Mouse (Mus musculus): ENCODE measurements around the gene Gm49387. TPM values are rescaled to one million over a fixed set of nuclear protein-coding genes. Genes with fewer than 3 reads are reported as not detected.
"Not testable (repeated sequence)": the region's sequence is repeated elsewhere in the genome, so short reads cannot be mapped to it uniquely, and the experiment has no call there.

Gene Gm49387
- total RNA-seq, 2 experiments from 2014 or later, result not detected

DNA sequence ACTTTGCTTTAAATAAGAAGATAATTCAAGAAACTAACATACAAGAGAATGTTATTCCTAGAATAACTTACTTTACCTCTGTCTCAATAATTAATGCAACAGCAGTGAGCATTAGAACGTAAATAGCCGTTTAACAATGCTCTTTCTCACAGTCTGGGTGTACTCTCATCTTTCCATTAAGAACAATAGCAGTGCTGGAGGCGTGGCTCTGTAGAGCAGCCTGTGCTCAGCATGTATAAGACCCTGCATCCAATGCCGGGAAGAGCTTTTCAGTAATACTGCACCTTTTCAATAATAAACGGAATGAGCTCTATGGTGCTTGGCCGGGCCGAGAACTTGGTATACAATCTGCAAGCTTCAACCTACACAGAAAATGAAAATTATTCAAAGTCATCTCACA lies 10.0 kb downstream of the Gm49387 start:
- no peak for DNase-seq

- DNase-seq, result no peak
These were observed 17.9 kb downstream of the Gm49387 start for GRCm38 (mm10) chr14:31622748-31623147.

- DNase-seq, result no peak
These were observed 20.0 kb downstream of the Gm49387 start for GRCm38 (mm10) chr14:31620591-31621223.

GRCm38 (mm10) chr14:31617997-31618396 lies 22.7 kb downstream of the Gm49387 start:
- DNase-seq, result no peak

DNA sequence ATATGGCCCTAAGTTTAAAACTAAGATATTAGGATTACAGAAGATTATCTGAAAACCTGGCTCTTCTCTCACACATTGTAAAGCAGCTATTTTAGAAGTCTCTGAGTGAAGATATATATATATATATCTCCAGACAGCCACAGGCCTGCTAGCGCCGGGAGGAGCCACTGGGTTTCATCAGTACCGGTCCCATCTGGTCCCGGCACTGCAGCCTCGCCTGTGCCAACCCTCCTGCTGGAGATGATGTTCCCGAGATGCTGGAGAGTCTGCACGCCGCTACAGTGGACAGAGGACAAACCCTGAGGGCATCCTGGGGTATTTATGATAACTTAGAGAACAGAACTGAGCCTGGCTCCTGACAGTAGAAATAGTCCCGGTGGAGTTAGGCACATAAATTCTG lies 23.5 kb downstream of the Gm49387 start:
- DNase-seq, result peak in 1 of 2 experiments; percentile 3

DNA sequence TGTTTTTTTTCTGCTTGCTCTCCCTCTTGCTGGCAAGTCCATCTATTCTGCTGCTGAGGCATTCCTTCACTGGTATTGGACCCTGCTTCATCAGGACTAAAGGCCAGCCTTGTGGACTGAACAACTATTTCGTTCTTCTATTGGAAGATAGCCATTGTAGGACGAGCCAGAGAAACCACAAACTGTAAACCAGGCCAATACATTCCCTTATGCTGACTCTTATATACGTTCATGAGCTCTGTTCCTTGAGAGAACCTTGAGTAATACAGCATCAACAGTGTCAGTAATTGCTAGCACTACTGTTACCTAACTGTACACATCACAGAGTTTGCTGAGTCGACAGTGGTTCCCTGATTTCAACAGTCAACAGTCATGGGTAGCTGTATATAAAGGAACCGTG lies 27.0 kb downstream of the Gm49387 start:
- DNase-seq, result no peak

- DNase-seq, result no peak
These were observed 28.7 kb downstream of the Gm49387 start for GRCm38 (mm10) chr14:31611986-31612385.

DNA sequence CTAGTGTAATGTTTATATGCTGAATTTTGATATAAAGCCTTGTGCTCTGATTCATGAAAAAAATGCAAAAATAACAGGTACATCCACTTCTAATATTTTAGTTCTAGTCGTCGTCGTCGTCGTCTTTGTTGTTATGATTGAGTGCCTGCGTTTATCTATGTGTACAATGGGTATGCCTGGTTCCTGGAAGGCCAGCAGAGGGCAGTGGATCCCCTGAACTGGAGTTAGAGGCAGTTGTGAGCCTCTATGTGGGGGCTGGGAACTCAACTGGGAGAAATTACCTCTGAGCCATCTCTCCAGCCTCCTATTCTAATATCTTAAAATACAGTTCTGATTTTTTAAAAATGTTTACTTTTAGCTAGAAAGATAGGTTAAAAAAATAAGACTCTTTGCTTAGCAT lies 35.2 kb downstream of the Gm49387 start:
- DNase-seq, result no peak

DNA sequence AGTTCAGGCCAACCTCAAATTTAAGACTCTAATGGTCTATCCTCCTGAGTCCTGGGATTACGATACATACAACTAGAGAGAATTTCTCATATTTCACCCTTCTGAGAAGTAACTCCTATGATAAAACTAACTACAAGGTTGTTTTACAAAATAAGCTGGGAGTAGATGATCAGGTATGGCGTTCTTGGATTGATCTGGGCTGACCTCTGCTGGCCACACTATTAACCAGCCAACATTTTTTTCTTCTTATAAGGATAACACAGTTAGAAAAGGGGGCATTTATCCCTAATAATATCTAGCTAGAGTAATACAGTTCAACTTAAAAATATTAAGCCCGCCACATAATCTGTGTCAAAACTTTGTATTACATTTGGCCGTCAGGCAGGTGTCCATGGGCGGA lies 35.8 kb downstream of the Gm49387 start:
- no peak for DNase-seq

DNA sequence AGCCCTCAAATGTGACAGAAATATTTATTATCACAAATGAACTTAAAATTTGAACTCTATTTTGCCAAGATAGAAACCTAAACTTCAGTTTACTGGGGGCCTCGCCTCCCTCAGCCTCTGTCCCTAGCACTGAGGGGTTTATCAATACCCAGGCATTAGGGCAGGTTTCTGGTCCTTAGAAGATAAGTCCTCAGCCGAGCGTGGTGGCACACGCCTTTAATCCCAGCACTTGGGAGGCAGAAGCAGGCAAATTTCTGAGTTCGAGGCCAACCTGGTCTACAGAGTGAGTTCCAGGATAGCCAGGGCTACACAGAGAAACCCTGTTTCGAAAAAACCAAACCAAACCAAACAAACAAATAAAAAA lies 38.1 kb downstream of the Gm49387 start:
- DNase-seq, result not testable (repeated sequence)

DNA sequence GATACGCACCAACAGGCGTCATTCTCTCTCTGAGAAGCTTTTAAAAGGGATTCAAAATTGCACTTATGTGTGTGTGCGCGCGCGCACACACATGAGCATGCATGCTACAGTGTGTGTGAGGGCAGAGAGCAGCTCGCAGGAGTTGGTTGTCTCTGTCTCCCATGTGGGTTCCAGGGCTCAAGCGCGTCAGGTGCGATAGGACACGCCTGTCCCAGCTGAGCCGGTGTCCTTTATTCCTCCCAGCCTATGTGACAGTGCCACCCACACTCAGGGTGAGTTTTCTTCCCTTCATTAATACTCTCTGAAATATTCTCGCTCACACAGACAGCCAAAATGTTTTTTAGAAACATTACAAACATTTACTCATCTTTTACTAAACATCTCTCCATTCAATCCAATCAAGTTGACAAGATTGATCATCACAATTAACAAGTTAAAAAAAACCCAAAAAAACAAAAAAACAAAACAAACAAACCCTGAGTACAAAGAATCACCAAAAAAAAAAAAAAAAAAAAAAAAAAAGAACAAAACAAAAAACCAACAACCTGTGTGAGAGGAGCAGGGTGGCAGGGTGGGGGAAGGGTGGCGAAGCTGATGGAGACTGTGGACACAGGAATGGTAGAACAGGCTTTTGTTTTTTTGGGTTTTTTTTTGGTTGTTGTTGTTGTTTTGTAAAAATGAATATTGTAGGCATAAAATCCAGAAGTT lies 38.6 kb downstream of the Gm49387 start:
- no peak for DNase-seq

DNA sequence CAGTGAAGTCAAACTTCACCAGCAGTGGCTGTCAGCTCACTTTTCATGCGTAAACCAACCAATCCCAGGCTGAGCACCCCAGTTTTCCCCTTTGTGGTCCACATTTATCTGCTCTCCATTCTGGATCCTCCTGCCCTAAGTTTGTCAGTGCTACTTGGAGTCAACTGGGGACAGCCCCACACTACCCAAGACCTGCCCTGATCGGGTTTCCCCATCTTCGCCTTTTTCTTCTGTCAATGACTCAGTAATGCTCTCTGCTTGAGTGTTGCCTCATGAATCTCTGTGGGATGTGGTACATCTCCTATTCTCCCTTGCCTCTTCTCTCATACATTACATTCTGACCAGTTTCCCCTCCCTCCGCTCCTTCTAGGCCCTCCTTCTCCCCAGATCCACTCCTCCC lies 43.2 kb downstream of the Gm49387 start:
- DNase-seq, result no peak

- DNase-seq, result no peak
These were observed 44.3 kb downstream of the Gm49387 start for GRCm38 (mm10) chr14:31596408-31596807.

DNA sequence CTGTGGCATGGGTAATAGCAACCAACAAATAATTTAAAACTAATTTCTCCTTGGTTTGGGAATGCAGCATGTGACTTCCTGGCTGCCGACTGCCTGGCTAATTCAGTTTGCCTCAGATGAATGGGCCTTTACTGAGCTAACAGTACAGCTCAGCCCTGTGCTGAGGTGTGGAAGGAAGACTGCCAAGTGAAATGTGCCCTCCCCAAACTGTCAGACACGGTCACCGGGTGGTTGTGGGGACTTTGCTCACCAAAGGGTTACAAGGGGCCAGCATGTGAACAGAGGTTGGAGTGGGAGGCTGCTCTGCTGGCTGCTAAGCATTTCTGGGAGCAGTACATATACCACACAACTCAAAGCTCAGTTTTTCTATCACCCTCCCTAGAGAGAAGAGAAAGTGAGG lies 46.0 kb downstream of the Gm49387 start:
- no peak for DNase-seq

DNA sequence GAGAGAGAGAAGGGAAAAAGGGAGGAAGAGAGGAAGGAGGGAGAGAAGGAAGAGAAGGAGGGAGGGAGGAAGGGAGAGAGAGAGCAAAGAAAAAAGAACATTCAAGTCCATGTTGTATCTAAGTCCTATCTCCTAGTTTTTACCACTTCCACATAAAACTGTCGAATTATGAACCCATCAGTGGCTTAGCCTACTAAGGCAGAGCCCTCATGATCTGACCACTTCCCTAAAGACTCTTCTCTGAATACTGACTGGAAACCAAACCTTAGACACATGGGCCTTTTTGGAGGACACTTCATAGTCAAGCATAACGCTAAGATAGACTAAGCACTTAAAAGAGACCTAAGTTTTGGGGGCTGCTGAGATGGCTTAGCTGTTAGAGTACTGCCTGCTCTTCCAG lies 47.6 kb downstream of the Gm49387 start:
- no peak for DNase-seq

- DNase-seq, result no peak
These were observed 49.4 kb downstream of the Gm49387 start, which contains the start of gene Colq for GRCm38 (mm10) chr14:31591243-31591642. Colq (minus strand) TSS chr14:31591343.

DNA sequence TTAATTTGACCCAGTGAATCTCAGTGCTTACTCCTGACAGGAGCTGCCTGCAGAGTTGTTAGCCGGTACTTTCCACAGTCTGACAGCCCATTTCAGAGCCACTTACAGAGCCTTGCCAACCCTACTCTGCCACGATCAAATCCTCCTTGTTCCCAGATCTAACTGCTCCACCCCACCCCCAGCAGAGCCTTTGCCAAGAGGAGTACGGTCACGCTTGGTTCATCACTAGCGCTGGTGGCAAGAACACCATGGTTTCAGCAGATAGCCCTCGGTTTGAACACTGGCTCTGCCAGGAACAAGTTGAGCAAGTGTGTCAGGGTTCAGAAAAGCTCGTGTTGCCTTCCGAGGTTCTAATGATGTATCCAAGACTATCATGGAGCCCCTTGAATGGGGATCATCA lies 54.2 kb downstream of the Gm49387 start:
- no peak for DNase-seq

DNA sequence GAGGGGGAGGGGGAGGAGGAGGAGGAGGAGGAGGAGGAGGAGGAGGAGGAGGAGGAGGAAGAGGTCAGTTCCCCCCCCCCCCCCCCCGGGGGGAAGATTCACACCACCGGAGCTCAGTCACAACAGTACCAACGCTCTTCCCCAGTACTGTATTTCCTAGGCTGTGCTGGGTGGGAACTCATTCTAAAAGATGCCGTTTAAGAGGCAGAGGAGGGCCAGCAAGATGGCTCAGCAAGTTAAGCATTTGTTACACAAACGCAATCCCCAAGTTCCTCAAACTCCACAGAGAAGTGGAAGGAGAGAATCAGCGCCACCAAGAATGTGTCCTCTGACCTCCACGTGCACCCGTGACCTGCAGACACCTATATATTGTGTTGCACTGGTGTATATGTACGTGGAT lies 57.6 kb downstream of the Gm49387 start:
- DNase-seq, result no peak

DNA sequence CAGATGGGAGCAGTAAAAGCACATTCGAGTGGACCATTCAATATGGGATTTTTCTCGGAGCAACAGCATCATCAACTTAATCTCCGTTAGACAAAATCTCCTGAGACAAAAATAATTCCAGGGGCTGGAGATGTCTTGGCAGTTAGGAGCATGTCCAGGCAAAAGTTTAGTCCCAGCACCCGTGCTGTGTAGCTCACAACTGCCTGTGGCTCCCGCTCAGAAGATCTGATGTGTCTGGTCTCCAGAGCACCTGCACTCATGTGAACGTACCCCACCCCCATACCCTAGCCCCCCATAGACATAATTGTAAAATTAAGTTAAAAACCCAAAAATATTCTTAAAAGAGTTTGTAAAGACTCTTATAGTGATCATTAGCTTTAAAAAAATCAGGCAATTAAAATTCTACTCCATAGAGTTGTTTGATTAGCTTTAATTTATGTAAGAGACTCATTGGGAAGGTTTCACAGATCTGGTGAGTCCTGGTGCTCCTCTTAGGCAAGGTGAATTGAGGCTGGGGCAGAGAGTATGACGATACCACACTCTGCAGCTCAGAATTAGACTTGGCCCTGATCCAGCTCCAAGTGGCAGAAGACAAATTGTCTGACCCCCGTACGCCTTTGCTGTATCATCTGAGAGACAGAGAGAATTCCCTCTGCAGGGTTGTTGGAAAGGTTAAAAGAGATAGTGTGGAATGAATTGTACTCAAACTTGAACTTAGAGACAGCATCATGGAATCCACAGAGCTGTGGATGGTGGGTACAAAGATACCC lies 62.5 kb downstream of the Gm49387 start:
- no peak for DNase-seq

DNA sequence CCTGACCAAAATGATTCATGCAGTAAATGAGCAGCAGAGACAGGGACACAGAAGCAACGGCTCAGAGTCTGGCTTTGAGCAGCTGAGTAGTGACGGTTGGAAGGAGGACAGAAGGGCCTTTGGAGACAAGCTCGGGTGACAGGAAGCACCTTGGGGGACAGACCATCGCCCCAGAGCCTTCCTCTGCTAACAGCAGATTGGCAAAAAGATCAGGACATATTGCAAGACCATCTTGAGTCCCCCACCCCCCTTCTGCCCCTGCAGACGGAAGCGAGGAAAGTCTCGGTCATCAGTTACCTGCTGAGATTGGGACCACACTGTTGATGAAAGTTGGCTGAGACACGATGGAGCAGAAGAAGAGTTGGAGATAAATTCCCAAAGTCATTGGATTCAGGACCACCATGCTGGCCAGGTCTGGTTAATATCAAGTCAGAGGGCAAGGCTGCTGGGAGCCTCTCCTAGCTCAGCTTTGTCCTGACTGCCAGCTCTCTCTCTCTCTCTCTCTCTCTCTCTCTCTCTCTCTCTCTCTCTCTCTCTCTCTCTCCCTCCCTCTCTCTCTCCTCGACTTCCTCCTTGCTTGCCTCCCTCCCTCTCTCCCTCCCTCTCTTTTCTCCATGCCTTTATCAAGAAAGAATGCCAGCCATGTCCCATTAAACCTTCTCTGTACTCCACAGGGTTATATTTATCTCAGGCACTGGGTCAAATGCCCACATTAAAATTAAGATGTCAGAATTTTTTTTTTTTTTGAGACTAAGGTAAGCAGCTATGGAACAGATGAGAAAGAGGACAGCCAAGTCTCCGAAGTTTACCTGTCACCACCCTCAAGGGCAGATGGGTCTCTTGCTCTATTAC lies 63.6 kb downstream of the Gm49387 start:
- DNase-seq, result no peak

DNA sequence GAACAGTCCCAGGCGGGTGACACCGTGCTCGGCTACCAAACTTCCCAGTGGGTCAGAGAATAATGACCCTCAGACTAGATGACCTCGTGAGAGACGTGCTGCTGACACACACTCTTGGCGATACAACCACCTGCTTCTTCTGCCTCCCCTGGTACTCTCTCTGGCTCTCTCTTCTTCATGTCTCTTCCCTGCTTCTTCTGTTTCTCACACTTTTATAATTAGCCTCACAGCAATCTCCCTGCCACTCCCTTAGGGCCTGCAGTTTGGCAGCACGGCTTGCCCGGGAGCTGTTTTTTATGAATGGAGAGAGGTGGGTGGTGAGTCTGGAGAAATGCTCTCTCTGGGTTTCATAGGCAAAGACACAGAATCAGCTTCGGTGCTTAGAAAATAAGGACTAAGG lies 64.8 kb downstream of the Gm49387 start:
- no peak for DNase-seq

GRCm38 (mm10) chr14:31574903-31575665 lies 65.6 kb downstream of the Gm49387 start:
- DNase-seq, result no peak
